Mouse (Mus musculus) limb, embryonic 12.5 days (tissue): Measurements from ENCODE around the gene Crhr1. TPM values are rescaled to one million over a fixed set of nuclear protein-coding genes. Genes with fewer than 3 reads are reported as not detected.

Source experiments
- ATAC-seq: fragments of 200-750 bp; cut with Nextera tagmentation; 2 replicates; pipeline ENCODE4 v1.8.0; 2017; ENCODE audit warnings: low read depth, moderate TSS enrichment; ENCODE audit not compliant: insufficient number of reproducible peaks, insufficient read depth, low FRiP score, low TSS enrichment
- H3K27ac ChIP-seq: fragments of 300-500 bp; sonication (generic); 2 replicates; pipeline ENCODE4 v1.5.1; 2016; ENCODE audit warnings: mild to moderate bottlenecking, moderate library complexity
- H3K27me3 ChIP-seq: fragments of 300-500 bp; sonication (generic); 2 replicates; pipeline ENCODE4 v1.6.1; 2016; ENCODE audit warnings: mild to moderate bottlenecking, moderate library complexity
- H3K36me3 ChIP-seq: fragments of 300-500 bp; sonication (generic); 2 replicates; pipeline ENCODE4 v1.6.1; 2016; ENCODE audit warnings: mild to moderate bottlenecking, moderate library complexity
- H3K4me1 ChIP-seq: fragments of 300-500 bp; sonication (generic); replicated peaks from 2 replicates; pipeline ENCODE4 v1.6.1; 2016
- H3K4me2 ChIP-seq: fragments of 300-500 bp; sonication (generic); 2 replicates; pipeline ENCODE4 v1.6.1; 2016; ENCODE audit warnings: mild to moderate bottlenecking, moderate library complexity
- H3K4me3 ChIP-seq: fragments of 300-500 bp; sonication (generic); replicated peaks from 2 replicates; pipeline ENCODE4 v1.5.1; 2016; ENCODE audit warnings: mild to moderate bottlenecking
- H3K9ac ChIP-seq: fragments of 300-500 bp; sonication (generic); replicated peaks from 2 replicates; pipeline ENCODE4 v1.6.1; 2016; ENCODE audit warnings: mild to moderate bottlenecking, moderate library complexity
- H3K9me3 ChIP-seq: fragments of 300-500 bp; sonication (generic); 2 replicates; pipeline ENCODE4 v1.6.1; 2016; ENCODE audit warnings: mild to moderate bottlenecking, moderate library complexity
- WGBS: fragments of 180-500 bp; shearing (Covaris S2); methylation state at CpG from one replicate; pipeline ENCODE4 v1.1.7; 2016; 5-methylcytosine and 5-hydroxymethylcytosine counted together
- polyA plus RNA-seq: library from polyadenylated mRNA; unstranded; fragments of >200 nt; fragmentation: Nextera tagmentation; extraction: Ambion mirVana; gene quantifications from 2 replicates; pipeline ENCODE4 v1.2.1, GENCODE M21; 2016

Crhr1 gene
- 0.31 and 0.38 TPM in 2 replicates for polyA plus RNA-seq

GRCm38 (mm10) chr11:104132580-104133441 lies at the start of gene Crhr1:
TSS of gene Crhr1 (plus strand) at chr11:104132855.
- H3K4me2 ChIP-seq = peak within 1 kb of the TSS; percentile 99
- H3K27me3 ChIP-seq = peaks cover 81% of the 10 kb centered on the region
- no peaks in the 10 kb centered on the region for H3K36me3 ChIP-seq
- ATAC-seq = peak; percentile 77
- peaks cover 22% of the 10 kb centered on the region for H3K4me1 ChIP-seq
- H3K9ac ChIP-seq = peak within 1 kb of the TSS; percentile 69
- H3K9me3 ChIP-seq = no peaks in the 10 kb centered on the region
- no peak within 1 kb of the TSS for H3K27ac ChIP-seq
- under 1% methylated on average over 70 of the region's 80 CpGs for WGBS
- H3K4me3 ChIP-seq = peak within 1 kb of the TSS; percentile 61

GRCm38 (mm10) chr11:104083248-104083647 lies 49.4 kb upstream of the Crhr1 start:
- H3K36me3 ChIP-seq = no peaks in the 10 kb centered on the region
- no peaks in the 10 kb centered on the region for H3K9me3 ChIP-seq
- H3K9ac ChIP-seq = no peak overlapping the region
- H3K27me3 ChIP-seq = no peaks in the 10 kb centered on the region
- no peak overlapping the region for H3K4me2 ChIP-seq
- no peak overlapping the region for H3K4me3 ChIP-seq
- H3K4me1 ChIP-seq = 0 out of 2 replicates have a peak, but pooled peaks cover 5% of the 10 kb centered on the region
- 86% methylated on average over 7 of the region's 7 CpGs for WGBS
- ATAC-seq = no peak
- no peak overlapping the region for H3K27ac ChIP-seq

- Histone ChIP-seq H3K4me2 (no peak overlapping the region), H3K9me3 (no peaks in the 10 kb centered on the region), H3K36me3 (no peaks in the 10 kb centered on the region), H3K27me3 (no peaks in the 10 kb centered on the region), H3K4me1 (0 out of 2 replicates have a peak, but pooled peaks cover 5% of the 10 kb centered on the region), H3K27ac (no peak overlapping the region), H3K4me3 (no peak overlapping the region), H3K9ac (no peak overlapping the region)
- 66% methylated on average over 6 of the region's 6 CpGs for WGBS
- no peak for ATAC-seq
Measured at GRCm38 (mm10) chr11:104083716-104084115, 48.9 kb upstream of the Crhr1 start.

GRCm38 (mm10) chr11:104088519-104088918 lies 44.1 kb upstream of the Crhr1 start:
- H3K27me3 ChIP-seq = no peaks in the 10 kb centered on the region
- WGBS = 76% methylated on average over 10 of the region's 10 CpGs
- 0 out of 2 replicates have a peak, but pooled peaks cover 5% of the 10 kb centered on the region for H3K4me1 ChIP-seq
- no peak overlapping the region for H3K9ac ChIP-seq
- no peak overlapping the region for H3K27ac ChIP-seq
- no peaks in the 10 kb centered on the region for H3K36me3 ChIP-seq
- ATAC-seq = no peak
- no peaks in the 10 kb centered on the region for H3K9me3 ChIP-seq
- no peak overlapping the region for H3K4me3 ChIP-seq
- H3K4me2 ChIP-seq = no peak overlapping the region

GRCm38 (mm10) chr11:104090769-104091168 lies 41.9 kb upstream of the Crhr1 start:
- H3K9ac ChIP-seq = no peak overlapping the region
- H3K36me3 ChIP-seq = no peaks in the 10 kb centered on the region
- no peak for ATAC-seq
- no peak overlapping the region for H3K4me3 ChIP-seq
- H3K27me3 ChIP-seq = no peaks in the 10 kb centered on the region
- no peak overlapping the region for H3K4me2 ChIP-seq
- H3K4me1 ChIP-seq = no peaks in the 10 kb centered on the region
- H3K27ac ChIP-seq = no peak overlapping the region
- no peaks in the 10 kb centered on the region for H3K9me3 ChIP-seq

- no peaks in the 10 kb centered on the region for H3K27me3 ChIP-seq
- no peak overlapping the region for H3K4me2 ChIP-seq
- peaks cover 13% of the 10 kb centered on the region for H3K4me1 ChIP-seq
- no peak overlapping the region for H3K9ac ChIP-seq
- H3K9me3 ChIP-seq = no peaks in the 10 kb centered on the region
- ATAC-seq = no peak
- WGBS = 63% methylated on average over 3 of the region's 3 CpGs
- H3K4me3 ChIP-seq = no peak overlapping the region
- no peaks in the 10 kb centered on the region for H3K36me3 ChIP-seq
- H3K27ac ChIP-seq = no peak overlapping the region
Measured at GRCm38 (mm10) chr11:104095151-104095550, 37.5 kb upstream of the Crhr1 start.

GRCm38 (mm10) chr11:104096536-104096935 lies 36.1 kb upstream of the Crhr1 start:
- Histone ChIP-seq H3K9ac (no peak overlapping the region), H3K9me3 (no peaks in the 10 kb centered on the region), H3K27me3 (peaks cover 7% of the 10 kb centered on the region; the same call in 1 of the 2 replicates), H3K4me1 (peaks cover 13% of the 10 kb centered on the region), H3K4me2 (no peak overlapping the region), H3K36me3 (no peaks in the 10 kb centered on the region), H3K4me3 (no peak overlapping the region), H3K27ac (no peak overlapping the region)
- ATAC-seq = no peak
- 86% methylated on average over 7 of the region's 7 CpGs for WGBS

GRCm38 (mm10) chr11:104099542-104099941 lies 33.1 kb upstream of the Crhr1 start:
- Histone ChIP-seq H3K9me3 (no peaks in the 10 kb centered on the region), H3K27ac (no peak overlapping the region), H3K4me1 (peaks cover 18% of the 10 kb centered on the region), H3K4me2 (no peak overlapping the region; the same call in 1 of the 2 replicates), H3K9ac (no peak overlapping the region), H3K36me3 (no peaks in the 10 kb centered on the region), H3K27me3 (peaks cover 22% of the 10 kb centered on the region), H3K4me3 (no peak overlapping the region)
- 3% methylated on average over 7 of the region's 7 CpGs for WGBS
- ATAC-seq = no peak

GRCm38 (mm10) chr11:104102641-104103040 lies 30.0 kb upstream of the Crhr1 start:
- H3K27ac ChIP-seq = no peak overlapping the region
- ATAC-seq = no peak
- no peak overlapping the region for H3K9ac ChIP-seq
- H3K36me3 ChIP-seq = no peaks in the 10 kb centered on the region
- peaks cover 22% of the 10 kb centered on the region for H3K27me3 ChIP-seq
- WGBS = 40% methylated on average over 8 of the region's 8 CpGs
- H3K4me3 ChIP-seq = no peak overlapping the region
- H3K4me1 ChIP-seq = peaks cover 29% of the 10 kb centered on the region
- no peak overlapping the region for H3K4me2 ChIP-seq
- H3K9me3 ChIP-seq = no peaks in the 10 kb centered on the region

GRCm38 (mm10) chr11:104106329-104106728 lies 26.3 kb upstream of the Crhr1 start:
- H3K4me2 ChIP-seq = no peak overlapping the region
- no peak overlapping the region for H3K4me3 ChIP-seq
- WGBS = 66% methylated on average over 5 of the region's 5 CpGs
- peaks cover 16% of the 10 kb centered on the region for H3K4me1 ChIP-seq
- no peaks in the 10 kb centered on the region for H3K36me3 ChIP-seq
- no peak for ATAC-seq
- H3K27ac ChIP-seq = no peak overlapping the region
- H3K27me3 ChIP-seq = peaks cover 17% of the 10 kb centered on the region
- H3K9ac ChIP-seq = no peak overlapping the region
- H3K9me3 ChIP-seq = no peaks in the 10 kb centered on the region

GRCm38 (mm10) chr11:104106969-104107368 lies 25.7 kb upstream of the Crhr1 start:
- Histone ChIP-seq H3K9me3 (no peaks in the 10 kb centered on the region), H3K4me2 (no peak overlapping the region), H3K36me3 (no peaks in the 10 kb centered on the region), H3K9ac (no peak overlapping the region), H3K27ac (no peak overlapping the region), H3K27me3 (peaks cover 11% of the 10 kb centered on the region), H3K4me1 (peaks cover 16% of the 10 kb centered on the region), H3K4me3 (no peak overlapping the region)
- 38% methylated on average over 2 of the region's 2 CpGs for WGBS
- ATAC-seq = no peak
